Comparison of ENCODE assay signal across 15 mouse cellular contexts in the genomic region with DNA sequence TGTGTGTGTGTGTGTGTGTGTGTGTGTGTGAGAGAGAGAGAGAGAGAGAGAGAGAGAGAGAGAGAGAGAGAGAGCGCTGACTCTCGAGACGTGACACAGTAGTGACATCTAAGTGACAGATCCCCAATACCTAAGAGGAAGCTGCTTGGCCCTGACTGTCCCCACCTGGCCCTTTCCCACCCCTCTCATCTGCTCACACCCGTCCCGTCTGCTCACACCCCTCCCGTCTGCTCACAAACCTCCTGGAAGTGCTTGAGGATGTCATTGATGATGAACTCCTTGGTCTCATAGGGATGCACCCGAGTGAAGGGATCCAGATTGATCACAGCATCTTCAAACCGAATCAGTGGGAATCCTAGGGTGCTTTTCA.
"Had no signal": no experiment of that assay in that cellular context is flagged by ENCODE, and none has a peak within 500 bp of the region (broad histone marks: within the 10 kb centered on the region; RNA-seq: fewer than 3 reads in every experiment).

No protein-coding gene starts in this region.

- H3K4me2 ChIP-seq: lung, embryonic 14.5 days; midbrain, embryonic 11.5 days; midbrain, embryonic 13.5 days; midbrain, embryonic 15.5 days; neural tube, embryonic 12.5 days; stomach, embryonic 15.5 days had no signal

- H3K9ac ChIP-seq: lung, embryonic 14.5 days; midbrain, embryonic 13.5 days; midbrain, embryonic 15.5 days; neural tube, embryonic 12.5 days; stomach, embryonic 15.5 days had no signal

- H3K27me3 ChIP-seq: megakaryocyte, embryonic 14.5 days; midbrain, embryonic 13.5 days; midbrain, embryonic 15.5 days; neural tube, embryonic 12.5 days; stomach, embryonic 15.5 days had no signal

- H3K4me1 ChIP-seq: midbrain, embryonic 13.5 days; midbrain, embryonic 15.5 days had no signal

- H3K27ac ChIP-seq: midbrain, embryonic 13.5 days; midbrain, embryonic 15.5 days; neural tube, embryonic 12.5 days; stomach, embryonic 15.5 days; stomach, postnatal 0 days had no signal

- H3K4me3 ChIP-seq: megakaryocyte, embryonic 14.5 days; midbrain, embryonic 13.5 days; midbrain, embryonic 15.5 days; neural tube, embryonic 12.5 days; stomach, embryonic 15.5 days had no signal

- DNase-seq: lung, adult 18-20 months; lung, embryonic 14.5 days; lung, postnatal 10 days; lung, postnatal 4 days; right cerebral cortex, postnatal 14 days; thymus, adult 2 months; thymus, postnatal 25 days; thymus, postnatal 4 days had no signal

- H3K9me3 ChIP-seq: megakaryocyte, embryonic 14.5 days; midbrain, embryonic 13.5 days; midbrain, embryonic 15.5 days; neural tube, embryonic 12.5 days; stomach, embryonic 15.5 days had no signal

- ATAC-seq: midbrain, embryonic 13.5 days; midbrain, embryonic 15.5 days had no signal
